Mouse (Mus musculus): ENCODE data around the gene Prkag2. TPM values are rescaled to one million over a fixed set of nuclear protein-coding genes. Genes with fewer than 3 reads are reported as not detected.
"Not testable (repeated sequence)": the region's sequence is repeated elsewhere in the genome, so short reads cannot be mapped to it uniquely, and the experiment has no call there.

Prkag2 gene
- polyA plus RNA-seq, 1 experiment from 2014 or later, result 38.3 TPM

DNA sequence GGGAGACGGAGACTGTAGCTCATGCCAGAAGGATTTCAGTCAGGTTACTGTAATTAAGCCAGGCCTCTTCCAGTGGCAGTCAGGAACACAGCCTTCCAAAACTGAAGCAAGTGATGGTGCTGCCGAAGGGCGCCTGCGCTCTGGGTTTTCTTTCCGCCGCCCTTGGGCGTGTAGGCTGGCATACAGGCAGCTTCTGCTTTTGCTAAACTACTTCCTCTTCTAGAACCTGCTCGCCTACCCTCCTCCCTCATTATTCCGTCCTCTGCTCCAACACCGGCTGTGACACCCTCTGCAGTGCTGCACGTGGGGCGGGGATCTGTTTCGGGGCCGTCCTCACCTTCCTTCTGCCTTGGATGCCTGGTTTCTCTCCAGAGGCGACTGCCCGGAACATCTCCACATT lies 18.9 kb downstream of the Prkag2 start:
- Histone ChIP-seq H3K9me3 (ENCODE audit: control insufficient read depth) (no peaks in the 10 kb centered on the region), H3K27me3 (replicated peaks; ENCODE audit: control insufficient read depth, insufficient read depth, low read length) (no peaks in the 10 kb centered on the region), H3K4me1 (replicated peaks; ENCODE audit: control insufficient read depth, insufficient read depth, low read length) (no peaks in the 10 kb centered on the region), H3K36me3 (ENCODE audit: control insufficient read depth, insufficient read depth) (no peaks in the 10 kb centered on the region), H3K9ac (ENCODE audit: low read depth, low read length) (no peak overlapping the region), H3K4me3 (ENCODE audit: low read depth, low read length) (no peak overlapping the region), H3K4me2 (replicated peaks; ENCODE audit: low read depth) (no peak overlapping the region), H3K27ac (ENCODE audit: low read depth, low read length) (no peak overlapping the region)
- WGBS, result 74% methylated on average over 16 of the region's 16 CpGs
- no peak for TF ChIP-seq CTCF (IDR thresholded peaks at IDR 0.05; ENCODE audit: low read depth)
- no peak for ATAC-seq

GRCm38 (mm10) chr5:25080994-25081393 lies 19.4 kb downstream of the Prkag2 start:
- no peak for ATAC-seq
- Histone ChIP-seq H3K27me3 (replicated peaks; ENCODE audit: control insufficient read depth, insufficient read depth, low read length) (no peaks in the 10 kb centered on the region), H3K9ac (ENCODE audit: low read depth, low read length) (no peak overlapping the region), H3K9me3 (ENCODE audit: control insufficient read depth) (no peaks in the 10 kb centered on the region), H3K4me2 (replicated peaks; ENCODE audit: low read depth) (no peak overlapping the region), H3K4me1 (replicated peaks; ENCODE audit: control insufficient read depth, insufficient read depth, low read length) (no peaks in the 10 kb centered on the region), H3K36me3 (ENCODE audit: control insufficient read depth, insufficient read depth) (no peaks in the 10 kb centered on the region), H3K4me3 (ENCODE audit: low read depth, low read length) (no peak overlapping the region), H3K27ac (ENCODE audit: low read depth, low read length) (no peak overlapping the region)
- no peak for TF ChIP-seq CTCF (IDR thresholded peaks at IDR 0.05; ENCODE audit: low read depth)
- 77% methylated on average over 3 of the region's 3 CpGs for WGBS

DNA sequence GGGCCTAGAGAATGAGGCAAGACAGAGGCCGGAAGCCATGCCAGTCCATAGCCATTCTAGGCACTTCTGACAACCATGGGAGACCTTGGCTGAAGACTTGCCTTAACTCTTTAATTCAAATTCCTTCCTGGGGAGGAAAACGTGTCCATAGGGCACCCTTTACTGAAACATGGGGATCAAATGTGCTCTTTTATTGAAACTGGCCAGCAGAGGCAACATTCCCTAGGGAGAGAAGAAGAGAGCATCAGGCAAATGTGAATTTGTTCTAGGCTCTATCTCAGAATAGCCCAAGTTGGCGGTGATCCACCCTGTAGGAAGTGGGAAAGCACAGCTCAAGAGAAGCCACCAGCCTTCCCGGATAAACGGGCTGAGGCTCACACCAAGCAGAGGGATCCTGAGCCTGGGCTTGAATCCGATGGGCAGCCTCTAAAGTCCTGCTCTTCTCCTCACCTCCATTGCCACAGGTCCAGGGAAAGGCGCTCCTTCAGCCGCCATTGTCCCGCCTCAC lies 19.9 kb downstream of the Prkag2 start:
- Histone ChIP-seq H3K4me1 (replicated peaks; ENCODE audit: control insufficient read depth, insufficient read depth, low read length) (no peaks in the 10 kb centered on the region), H3K27me3 (replicated peaks; ENCODE audit: control insufficient read depth, insufficient read depth, low read length) (no peaks in the 10 kb centered on the region)

GRCm38 (mm10) chr5:25079766-25080265 lies 20.6 kb downstream of the Prkag2 start:
- Histone ChIP-seq H3K27me3 (replicated peaks; ENCODE audit: control insufficient read depth, insufficient read depth, low read length) (no peaks in the 10 kb centered on the region), H3K4me1 (replicated peaks; ENCODE audit: control insufficient read depth, insufficient read depth, low read length) (no peaks in the 10 kb centered on the region), H3K36me3 (ENCODE audit: control insufficient read depth, insufficient read depth) (no peaks in the 10 kb centered on the region), H3K9me3 (ENCODE audit: control insufficient read depth) (no peaks in the 10 kb centered on the region), H3K4me2 (replicated peaks; ENCODE audit: low read depth) (no peak overlapping the region), H3K4me3 (ENCODE audit: low read depth, low read length) (no peak overlapping the region), H3K9ac (ENCODE audit: low read depth, low read length) (no peak overlapping the region), H3K27ac (ENCODE audit: low read depth, low read length) (no peak overlapping the region)
- WGBS, result 91% methylated on average over 9 of the region's 9 CpGs
- ATAC-seq, result no peak
- TF ChIP-seq CTCF (IDR thresholded peaks at IDR 0.05; ENCODE audit: low read depth), result no peak

More for the DNA sequence above, 19.9 kb downstream of the Prkag2 start:
- no peak for ATAC-seq
- Histone ChIP-seq H3K27ac (ENCODE audit: low read depth, low read length) (no peak overlapping the region), H3K9me3 (ENCODE audit: control insufficient read depth) (no peaks in the 10 kb centered on the region), H3K4me3 (ENCODE audit: low read depth, low read length) (no peak overlapping the region), H3K36me3 (ENCODE audit: control insufficient read depth, insufficient read depth) (no peaks in the 10 kb centered on the region), H3K4me2 (replicated peaks; ENCODE audit: low read depth) (no peak overlapping the region), H3K9ac (ENCODE audit: low read depth, low read length) (no peak overlapping the region)
- no peak for TF ChIP-seq CTCF (IDR thresholded peaks at IDR 0.05; ENCODE audit: low read depth)
- WGBS, result 93% methylated on average over 9 of the region's 9 CpGs

DNA sequence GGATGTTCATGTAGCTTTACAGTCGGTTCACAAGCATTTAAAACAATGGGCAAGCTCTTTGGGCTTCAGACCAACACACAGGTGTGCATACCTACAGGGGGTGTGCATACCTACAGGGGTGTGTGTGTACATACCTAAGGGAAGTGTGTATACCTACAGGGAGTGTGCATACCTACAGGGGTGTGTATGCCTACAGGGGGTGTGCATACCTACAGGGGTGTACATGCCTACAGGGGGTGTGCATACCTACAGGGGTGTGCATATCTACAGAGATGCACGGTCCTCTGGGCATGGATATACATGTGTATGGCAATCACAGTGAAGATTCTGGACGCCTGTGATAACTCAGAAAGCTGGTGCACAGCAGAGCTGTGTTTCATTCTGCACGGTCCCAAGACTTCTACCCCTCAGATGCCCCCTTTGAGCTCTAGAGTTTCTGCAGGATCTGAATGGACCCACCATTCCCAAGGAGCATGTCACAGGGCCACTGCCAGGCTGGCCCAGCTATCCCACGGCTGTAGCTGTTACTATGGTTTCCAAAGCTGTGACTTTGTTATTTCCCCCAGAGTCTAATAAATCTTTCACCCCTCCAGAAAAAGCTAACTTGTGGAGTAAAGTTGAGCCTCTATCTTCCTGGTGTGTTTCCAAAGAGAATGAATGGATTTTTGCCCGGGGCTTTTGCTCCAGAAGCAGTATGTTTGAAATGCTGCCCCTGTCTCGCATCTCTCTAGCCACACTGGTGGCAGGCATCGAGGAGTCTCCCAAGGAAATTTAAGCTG lies 22.4 kb downstream of the Prkag2 start:
- H3K27ac ChIP-seq (ENCODE audit: low read depth, low read length), result no peak overlapping the region

GRCm38 (mm10) chr5:25077258-25077657 lies 23.2 kb downstream of the Prkag2 start:
- not testable (repeated sequence) for H3K27ac ChIP-seq (ENCODE audit: low read depth, low read length); ATAC-seq; H3K9ac ChIP-seq (ENCODE audit: low read depth, low read length); H3K4me1 ChIP-seq (replicated peaks; ENCODE audit: control insufficient read depth, insufficient read depth, low read length); H3K27me3 ChIP-seq (replicated peaks; ENCODE audit: control insufficient read depth, insufficient read depth, low read length); H3K36me3 ChIP-seq (ENCODE audit: control insufficient read depth, insufficient read depth); H3K4me3 ChIP-seq (ENCODE audit: low read depth, low read length); H3K4me2 ChIP-seq (replicated peaks; ENCODE audit: low read depth); H3K9me3 ChIP-seq (ENCODE audit: control insufficient read depth)
- 93% methylated on average over 13 of the region's 13 CpGs for WGBS

More for the DNA sequence above, 22.4 kb downstream of the Prkag2 start:
- Histone ChIP-seq H3K4me3 (ENCODE audit: low read depth, low read length) (no peak overlapping the region), H3K4me1 (replicated peaks; ENCODE audit: control insufficient read depth, insufficient read depth, low read length) (no peaks in the 10 kb centered on the region), H3K9ac (ENCODE audit: low read depth, low read length) (no peak overlapping the region), H3K9me3 (ENCODE audit: control insufficient read depth) (no peaks in the 10 kb centered on the region), H3K4me2 (replicated peaks; ENCODE audit: low read depth) (no peak overlapping the region), H3K36me3 (ENCODE audit: control insufficient read depth, insufficient read depth) (no peaks in the 10 kb centered on the region), H3K27me3 (replicated peaks; ENCODE audit: control insufficient read depth, insufficient read depth, low read length) (no peaks in the 10 kb centered on the region)
- ATAC-seq, result no peak
- no peak for TF ChIP-seq CTCF (IDR thresholded peaks at IDR 0.05; ENCODE audit: low read depth)
- 71% methylated on average over 8 of the region's 8 CpGs for WGBS

Measured in intestine, postnatal 0 days (tissue).